Mouse (Mus musculus) kidney, postnatal 0 days (tissue): Measurements from ENCODE around the gene Dclk1. TPM values are rescaled to one million over a fixed set of nuclear protein-coding genes. Genes with fewer than 3 reads are reported as not detected.

Experiments
- ATAC-seq: fragments of 200-750 bp; cut with Nextera tagmentation; replicated peaks from 2 replicates; pipeline ENCODE4 v1.8.0; 2017; ENCODE audit warnings: low read depth, moderate number of reproducible peaks, moderate TSS enrichment, moderate library complexity; ENCODE audit not compliant: low FRiP score
- DNase-seq: peaks from one replicate; pipeline ENCODE4 v3.0.0-alpha.2; 2016; ENCODE audit warnings: low spot score
- H3K27ac ChIP-seq: fragments of 300-500 bp; sonication (generic); 2 replicates; pipeline ENCODE4 v1.5.1; 2014; ENCODE audit warnings: mild to moderate bottlenecking
- H3K27me3 ChIP-seq: fragments of 300-500 bp; sonication (generic); 2 replicates; pipeline ENCODE4 v1.6.1; 2014; ENCODE audit warnings: low read length, mixed read lengths; ENCODE audit not compliant: insufficient read depth
- H3K36me3 ChIP-seq: fragments of 300-500 bp; sonication (generic); 2 replicates; pipeline ENCODE4 v1.6.1; 2014; ENCODE audit warnings: low read length, mixed read lengths; ENCODE audit not compliant: insufficient read depth
- H3K4me1 ChIP-seq: fragments of 300-500 bp; sonication (generic); replicated peaks from 2 replicates; pipeline ENCODE4 v1.6.1; 2014; ENCODE audit warnings: antibody characterized with exemption, low read length, mixed read lengths; ENCODE audit not compliant: insufficient read depth
- H3K4me2 ChIP-seq: fragments of 300-500 bp; sonication (generic); 2 replicates; pipeline ENCODE4 v1.6.1; 2014; ENCODE audit warnings: mild to moderate bottlenecking, low read length, moderate library complexity, mixed read lengths
- H3K4me3 ChIP-seq: fragments of 300-500 bp; sonication (generic); replicated peaks from 2 replicates; pipeline ENCODE4 v1.5.1; 2014; ENCODE audit warnings: low read depth, low read length
- H3K9ac ChIP-seq: fragments of 300-500 bp; sonication (generic); 2 replicates; pipeline ENCODE4 v1.6.1; 2014; ENCODE audit warnings: low read depth, low read length
- H3K9me3 ChIP-seq: fragments of 300-500 bp; sonication (generic); replicated peaks from 2 replicates; pipeline ENCODE4 v1.6.1; 2016; ENCODE audit warnings: low read length, inconsistent platforms, mixed read lengths
- CTCF ChIP-seq: IDR thresholded peaks from 2 replicates; pipeline ENCODE4 v1.5.1; 2016; ENCODE audit warnings: antibody characterized with exemption, low read depth, mild to moderate bottlenecking, moderate library complexity
- WGBS: fragments of 180-500 bp; shearing (Covaris S2); extraction: QIAGEN DNeasy Blood & Tissue Kit; methylation state at CpG from one replicate; pipeline ENCODE4 v1.1.7; 2014; 5-methylcytosine and 5-hydroxymethylcytosine counted together
- polyA plus RNA-seq: library from polyadenylated mRNA; unstranded; fragments of >200 nt; fragmentation: Nextera tagmentation; extraction: Ambion mirVana; gene quantifications from 2 replicates; pipeline ENCODE4 v1.2.1, GENCODE M21; 2015

The Dclk1 gene
- polyA plus RNA-seq, 1 experiment from 2014 or later: 18.3 TPM

- no peak overlapping the region for H3K9ac ChIP-seq
- no peak overlapping the region for H3K4me2 ChIP-seq
- DNase-seq (peak; percentile 54), ATAC-seq (no peak)
- H3K9me3 ChIP-seq: no peaks in the 10 kb centered on the region
- WGBS: 36% methylated on average over 3 of the region's 3 CpGs
- no peaks in the 10 kb centered on the region for H3K4me1 ChIP-seq
- H3K27me3 ChIP-seq: no peaks in the 10 kb centered on the region
- H3K27ac ChIP-seq: no peak overlapping the region
- TF ChIP-seq CTCF: no peak
- no peaks in the 10 kb centered on the region for H3K36me3 ChIP-seq
- H3K4me3 ChIP-seq: no peak overlapping the region
Measured at GRCm38 (mm10) chr3:55284215-55284614, 42.1 kb downstream of the Dclk1 start.

- H3K36me3 ChIP-seq: no peaks in the 10 kb centered on the region
- H3K9me3 ChIP-seq: no peaks in the 10 kb centered on the region
- no peaks in the 10 kb centered on the region for H3K27me3 ChIP-seq
- no peak overlapping the region for H3K9ac ChIP-seq
- no peak overlapping the region for H3K4me3 ChIP-seq
- H3K4me1 ChIP-seq: no peaks in the 10 kb centered on the region
- peak; percentile 63; the same call in 1 of the 2 replicates for ATAC-seq
- H3K27ac ChIP-seq: no peak overlapping the region
- DNase-seq: peak; percentile 73
- no peak for TF ChIP-seq CTCF
- 69% methylated on average over 4 of the region's 4 CpGs for WGBS
- H3K4me2 ChIP-seq: no peak overlapping the region
Measured at GRCm38 (mm10) chr3:55288726-55289125, 46.6 kb downstream of the Dclk1 start.

GRCm38 (mm10) chr3:55291964-55292363, 49.8 kb downstream of the Dclk1 start:
- H3K9me3 ChIP-seq: no peaks in the 10 kb centered on the region
- DNase-seq (peak; percentile 75), ATAC-seq (no peak)
- H3K4me3 ChIP-seq: no peak overlapping the region
- no peak overlapping the region for H3K9ac ChIP-seq
- TF ChIP-seq CTCF: no peak
- H3K36me3 ChIP-seq: no peaks in the 10 kb centered on the region
- no peak overlapping the region for H3K27ac ChIP-seq
- H3K27me3 ChIP-seq: no peaks in the 10 kb centered on the region
- WGBS: 7% methylated on average over 4 of the region's 4 CpGs
- H3K4me2 ChIP-seq: no peak overlapping the region
- no peaks in the 10 kb centered on the region for H3K4me1 ChIP-seq

DNA sequence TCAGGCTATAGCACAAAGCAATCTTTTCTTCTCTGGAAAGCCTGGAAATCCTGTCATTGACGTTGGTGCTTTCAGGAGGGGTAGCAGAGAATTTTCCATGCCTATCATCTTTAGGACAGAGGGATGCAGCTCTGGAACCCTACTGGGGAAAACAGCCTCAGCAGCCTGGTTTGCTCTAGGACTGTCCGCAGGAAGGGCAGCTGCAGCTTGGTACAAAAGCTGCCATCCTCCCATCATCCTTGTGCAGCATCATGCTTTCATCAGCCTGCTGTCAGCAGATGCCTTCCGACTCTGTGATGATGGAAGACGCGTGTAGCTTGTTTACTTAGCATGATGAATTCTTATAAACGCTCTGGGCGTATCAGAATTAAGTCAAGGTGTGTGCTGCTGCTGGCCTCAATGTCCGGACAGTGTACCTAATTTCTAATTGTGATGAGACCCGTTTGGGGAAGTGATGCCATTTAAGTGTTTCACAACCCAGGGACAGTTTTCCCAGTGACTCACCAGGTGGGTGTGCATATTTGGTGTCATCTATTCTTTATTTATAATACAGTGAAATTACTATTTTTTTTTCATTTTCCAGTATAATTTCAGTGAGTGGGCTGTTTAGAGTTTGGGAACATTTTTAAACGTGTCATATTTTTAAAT, 50.7 kb downstream of the Dclk1 start:
- Histone ChIP-seq H3K4me2 (no peak overlapping the region), H3K27me3 (no peaks in the 10 kb centered on the region), H3K4me3 (no peak overlapping the region), H3K27ac (no peak overlapping the region; the same call in 1 of the 2 replicates), H3K4me1 (no peaks in the 10 kb centered on the region), H3K9me3 (no peaks in the 10 kb centered on the region), H3K36me3 (no peaks in the 10 kb centered on the region), H3K9ac (no peak overlapping the region)
- WGBS: 81% methylated on average over 10 of the region's 10 CpGs
- ATAC-seq: no peak
- no peak for DNase-seq
- TF ChIP-seq CTCF: no peak

DNA sequence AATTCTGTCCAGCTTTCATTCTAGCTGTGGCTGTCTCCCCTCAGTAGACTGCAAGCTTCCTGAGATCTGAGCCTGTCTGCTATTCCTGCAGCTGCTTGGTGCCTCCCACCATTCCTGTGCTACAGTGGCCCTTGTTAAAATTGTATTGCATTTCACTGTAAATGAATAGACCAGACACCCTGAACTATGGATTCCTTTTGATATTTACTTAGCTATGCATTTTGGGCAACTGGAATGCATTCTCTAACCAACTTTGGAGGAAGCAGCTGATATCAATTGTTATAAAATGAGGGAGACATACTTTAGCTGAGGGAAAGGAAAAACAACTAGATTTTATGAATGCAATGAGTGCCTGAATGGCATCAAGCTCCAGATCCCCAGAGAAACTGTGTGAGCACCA, 63.5 kb downstream of the Dclk1 start:
- H3K4me1 ChIP-seq: no peaks in the 10 kb centered on the region
- no peaks in the 10 kb centered on the region for H3K27me3 ChIP-seq
- TF ChIP-seq CTCF: no peak
- no peaks in the 10 kb centered on the region for H3K36me3 ChIP-seq
- peak; percentile 29 for DNase-seq
- H3K9me3 ChIP-seq: no peaks in the 10 kb centered on the region
- H3K4me2 ChIP-seq: no peak overlapping the region
- H3K27ac ChIP-seq: no peak overlapping the region
- H3K9ac ChIP-seq: no peak overlapping the region
- no peak overlapping the region for H3K4me3 ChIP-seq
- ATAC-seq: no peak

GRCm38 (mm10) chr3:55307553-55308177, 65.5 kb downstream of the Dclk1 start:
- Histone ChIP-seq H3K4me2 (no peak overlapping the region), H3K9ac (no peak overlapping the region), H3K4me1 (no peaks in the 10 kb centered on the region), H3K27ac (no peak overlapping the region), H3K4me3 (no peak overlapping the region), H3K36me3 (no peaks in the 10 kb centered on the region), H3K27me3 (no peaks in the 10 kb centered on the region), H3K9me3 (no peaks in the 10 kb centered on the region)
- ATAC-seq (no peak), DNase-seq (peak; percentile 47)
- 41% methylated on average over 7 of the region's 7 CpGs for WGBS
- TF ChIP-seq CTCF: no peak
